Mouse (Mus musculus): ENCODE measurements around the gene Tax1bp3. TPM values are rescaled to one million over a fixed set of nuclear protein-coding genes. Genes with fewer than 3 reads are reported as not detected.

The Tax1bp3 gene
- polyA plus RNA-seq, 1 experiment from 2014 or later, result 236 TPM

DNA sequence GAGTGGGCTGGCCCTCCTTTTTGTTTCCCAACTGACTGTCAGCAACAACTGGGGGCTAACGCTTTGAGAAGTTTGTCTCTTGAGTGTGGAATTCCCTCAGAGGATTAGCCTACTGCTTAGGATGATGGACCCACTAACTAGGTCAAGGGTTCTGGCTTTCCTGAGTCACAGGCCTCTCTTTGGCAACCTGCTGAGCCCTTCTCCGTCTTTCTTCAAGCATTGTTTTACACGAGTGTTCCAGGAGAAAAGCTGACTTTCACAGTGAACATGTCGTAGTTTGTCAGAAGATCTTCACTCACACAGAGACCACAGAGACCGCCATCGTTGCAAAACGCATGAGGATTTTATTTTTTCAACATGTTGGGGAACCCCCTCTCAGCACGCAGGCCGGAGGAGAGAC is 28.7 kb upstream of the Tax1bp3 start:
- no peak overlapping the region for H3K9ac ChIP-seq
- ATAC-seq (ENCODE audit: extremely low read depth, insufficient number of reproducible peaks, low FRiP score, low TSS enrichment), result no peak

GRCm38 (mm10) chr11:73155071-73155470 is 21.8 kb upstream of the Tax1bp3 start:
- ATAC-seq (ENCODE audit: extremely low read depth, insufficient number of reproducible peaks, low FRiP score, low TSS enrichment), result no peak
- WGBS, result 64% methylated on average over 6 of the region's 6 CpGs
- H3K4me1 ChIP-seq, result peaks cover 10% of the 10 kb centered on the region; the same call in 1 of the 2 replicates
- no peak overlapping the region for H3K4me2 ChIP-seq
- no peak overlapping the region for H3K27ac ChIP-seq (replicated peaks)
- H3K9ac ChIP-seq, result no peak overlapping the region
- H3K4me3 ChIP-seq, result no peak overlapping the region
- no peaks in the 10 kb centered on the region for H3K9me3 ChIP-seq
- H3K27me3 ChIP-seq (replicated peaks), result peaks cover 52% of the 10 kb centered on the region
- no peaks in the 10 kb centered on the region for H3K36me3 ChIP-seq

More for the DNA sequence above, 28.7 kb upstream of the Tax1bp3 start:
- Histone ChIP-seq H3K4me3 (no peak overlapping the region), H3K36me3 (no peaks in the 10 kb centered on the region), H3K27ac (replicated peaks) (no peak overlapping the region), H3K4me2 (no peak overlapping the region), H3K27me3 (replicated peaks) (0 out of 2 replicates have a peak, but pooled peaks cover 4% of the 10 kb centered on the region), H3K4me1 (0 out of 2 replicates have a peak, but pooled peaks cover 8% of the 10 kb centered on the region), H3K9me3 (no peaks in the 10 kb centered on the region)
- 72% methylated on average over 9 of the region's 9 CpGs for WGBS

- WGBS, result 2% methylated on average over 49 of the region's 49 CpGs
- H3K9ac ChIP-seq, result peak within 1 kb of the TSS; percentile 81
- peak within 1 kb of the TSS; percentile 60 for H3K4me3 ChIP-seq
- H3K9me3 ChIP-seq, result no peaks in the 10 kb centered on the region
- peaks cover 20% of the 10 kb centered on the region for H3K4me1 ChIP-seq
- peaks cover 52% of the 10 kb centered on the region for H3K27me3 ChIP-seq (replicated peaks)
- peak within 1 kb of the TSS; percentile 28; the same call in 1 of the 2 replicates for H3K27ac ChIP-seq (replicated peaks)
- no peaks in the 10 kb centered on the region for H3K36me3 ChIP-seq
- H3K4me2 ChIP-seq, result peak within 1 kb of the TSS; percentile 88
- ATAC-seq (ENCODE audit: extremely low read depth, insufficient number of reproducible peaks, low FRiP score, low TSS enrichment), result peak; percentile 61
Measured at GRCm38 (mm10) chr11:73159957-73160810, 16.7 kb upstream of the Tax1bp3 start, which contains the start of gene P2rx5. P2rx5 (plus strand) TSS chr11:73160421.

DNA sequence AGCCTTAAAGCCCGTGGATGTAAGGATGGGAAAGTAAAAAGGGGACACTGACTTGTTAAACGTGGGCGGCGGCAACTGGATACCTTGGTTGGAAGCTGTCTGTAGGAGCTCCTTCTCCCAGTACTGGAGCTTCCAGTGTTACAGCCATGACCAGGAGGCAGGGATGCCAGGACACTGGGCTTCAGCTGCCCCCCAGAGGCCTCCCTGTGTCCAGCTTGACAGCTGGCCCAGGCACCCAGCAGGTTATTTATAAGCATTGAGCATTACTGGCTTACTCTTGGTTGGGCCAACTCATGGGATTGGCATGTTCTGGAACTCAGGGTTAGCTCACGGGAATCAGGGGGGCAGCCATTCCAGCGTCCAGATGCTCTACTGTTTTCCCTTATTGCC is 16.1 kb upstream of the Tax1bp3 start:
- ATAC-seq (ENCODE audit: extremely low read depth, insufficient number of reproducible peaks, low FRiP score, low TSS enrichment), result peak; percentile 53; the same call in 1 of the 2 replicates
- Histone ChIP-seq H3K4me1 (peaks cover 20% of the 10 kb centered on the region), H3K9me3 (no peaks in the 10 kb centered on the region), H3K4me2 (peak overlapping the region; percentile 88), H3K4me3 (peak overlapping the region; percentile 60), H3K9ac (peak overlapping the region; percentile 81), H3K27me3 (replicated peaks) (peaks cover 48% of the 10 kb centered on the region), H3K27ac (replicated peaks) (peak overlapping the region; percentile 28; the same call in 1 of the 2 replicates), H3K36me3 (no peaks in the 10 kb centered on the region)
- 13% methylated on average over 6 of the region's 6 CpGs for WGBS

DNA sequence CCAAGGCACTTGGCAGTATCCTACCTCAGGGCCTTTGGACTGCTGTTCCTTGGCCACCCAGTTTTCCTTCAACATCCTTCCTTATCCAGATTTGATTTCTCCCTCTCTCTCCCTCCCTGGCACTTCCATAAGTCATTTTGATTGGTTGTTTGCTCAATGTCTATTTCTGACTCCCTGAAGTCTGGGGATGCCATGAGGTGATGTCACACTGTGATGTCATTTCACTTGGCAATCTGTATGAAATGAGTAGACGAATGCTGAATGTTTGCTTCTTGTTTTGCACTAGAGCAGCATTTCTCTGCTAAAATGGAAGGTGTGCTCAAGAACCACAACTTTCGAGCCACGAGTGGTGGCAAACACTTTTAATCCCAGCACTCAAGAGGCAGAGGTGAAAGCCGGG is 15.3 kb upstream of the Tax1bp3 start:
- peak overlapping the region; percentile 44; the same call in 1 of the 2 replicates for H3K9ac ChIP-seq
- H3K4me1 ChIP-seq, result peaks cover 21% of the 10 kb centered on the region
- H3K9me3 ChIP-seq, result no peaks in the 10 kb centered on the region
- H3K27me3 ChIP-seq (replicated peaks), result peaks cover 44% of the 10 kb centered on the region
- H3K27ac ChIP-seq (replicated peaks), result 0 out of 2 replicates have a peak overlapping the region, but pooled peaks have one; percentile 28
- 69% methylated on average over 4 of the region's 4 CpGs for WGBS
- peak overlapping the region; percentile 88 for H3K4me2 ChIP-seq
- no peak for ATAC-seq (ENCODE audit: extremely low read depth, insufficient number of reproducible peaks, low FRiP score, low TSS enrichment)
- H3K4me3 ChIP-seq, result no peak overlapping the region
- no peaks in the 10 kb centered on the region for H3K36me3 ChIP-seq

- no peak for ATAC-seq (ENCODE audit: extremely low read depth, insufficient number of reproducible peaks, low FRiP score, low TSS enrichment)
- no peak overlapping the region for H3K27ac ChIP-seq (replicated peaks)
- no peak overlapping the region for H3K4me3 ChIP-seq
- no peaks in the 10 kb centered on the region for H3K36me3 ChIP-seq
- H3K4me2 ChIP-seq, result no peak overlapping the region
- H3K9me3 ChIP-seq, result no peaks in the 10 kb centered on the region
- H3K4me1 ChIP-seq, result peaks cover 25% of the 10 kb centered on the region
- no peak overlapping the region for H3K9ac ChIP-seq
- WGBS, result 60% methylated on average over 5 of the region's 5 CpGs
- H3K27me3 ChIP-seq (replicated peaks), result peaks cover 37% of the 10 kb centered on the region
Measured at GRCm38 (mm10) chr11:73162284-73162683, 14.6 kb upstream of the Tax1bp3 start.

DNA sequence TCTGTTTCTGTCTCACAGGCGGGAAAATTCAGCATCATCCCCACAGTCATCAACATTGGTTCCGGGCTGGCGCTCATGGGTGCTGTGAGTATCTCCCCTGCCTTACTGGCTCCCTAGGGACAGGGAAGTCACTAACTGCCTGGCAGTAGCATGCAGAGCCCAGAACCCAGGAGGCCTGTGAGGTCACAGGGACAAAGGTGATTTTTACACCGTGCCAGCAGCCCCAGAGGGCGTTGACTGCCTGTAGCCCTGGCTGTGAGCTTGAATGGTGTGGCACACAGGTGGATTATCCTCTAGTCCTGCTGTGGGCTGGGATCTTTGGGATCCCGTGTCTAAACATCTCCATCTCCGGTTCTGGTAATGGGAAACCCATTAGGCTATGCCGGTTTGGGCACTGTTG is 8.8 kb upstream of the Tax1bp3 start:
- Histone ChIP-seq H3K9me3 (no peaks in the 10 kb centered on the region), H3K4me2 (no peak overlapping the region), H3K27me3 (replicated peaks) (no peaks in the 10 kb centered on the region), H3K9ac (no peak overlapping the region), H3K4me3 (no peak overlapping the region), H3K36me3 (peaks cover 17% of the 10 kb centered on the region), H3K4me1 (peaks cover 22% of the 10 kb centered on the region), H3K27ac (replicated peaks) (no peak overlapping the region)
- no peak for ATAC-seq (ENCODE audit: extremely low read depth, insufficient number of reproducible peaks, low FRiP score, low TSS enrichment)
- WGBS, result 79% methylated on average over 8 of the region's 8 CpGs

DNA sequence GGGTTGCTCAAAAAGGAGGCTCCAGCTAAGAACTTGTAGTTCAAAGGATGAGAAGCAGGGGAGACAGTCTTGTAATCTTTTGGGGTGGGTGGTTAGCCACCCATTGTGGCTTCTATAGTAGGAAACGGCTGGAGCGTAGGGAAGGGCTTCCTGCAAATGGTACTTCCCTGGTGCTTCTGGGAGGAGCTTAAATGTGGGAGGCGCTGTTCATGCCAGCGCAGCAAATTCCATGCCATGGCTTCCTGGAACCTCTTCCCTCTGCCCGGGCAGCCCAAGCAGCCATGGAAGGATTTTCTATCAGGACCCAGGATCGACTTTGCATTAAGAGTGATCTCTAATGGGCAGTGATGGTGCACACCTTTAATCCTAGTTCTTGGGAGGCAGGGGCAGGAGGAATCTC is 8.3 kb upstream of the Tax1bp3 start:
- H3K4me3 ChIP-seq, result no peak overlapping the region
- H3K27ac ChIP-seq (replicated peaks), result no peak overlapping the region
- no peaks in the 10 kb centered on the region for H3K27me3 ChIP-seq (replicated peaks)
- peaks cover 22% of the 10 kb centered on the region for H3K36me3 ChIP-seq
- ATAC-seq (ENCODE audit: extremely low read depth, insufficient number of reproducible peaks, low FRiP score, low TSS enrichment), result no peak
- H3K9me3 ChIP-seq, result no peaks in the 10 kb centered on the region
- peaks cover 22% of the 10 kb centered on the region for H3K4me1 ChIP-seq
- H3K9ac ChIP-seq, result no peak overlapping the region
- H3K4me2 ChIP-seq, result no peak overlapping the region
- 68% methylated on average over 6 of the region's 6 CpGs for WGBS

GRCm38 (mm10) chr11:73169231-73169630 is 7.7 kb upstream of the Tax1bp3 start:
- H3K27me3 ChIP-seq (replicated peaks), result no peaks in the 10 kb centered on the region
- no peak for ATAC-seq (ENCODE audit: extremely low read depth, insufficient number of reproducible peaks, low FRiP score, low TSS enrichment)
- H3K4me3 ChIP-seq, result no peak overlapping the region
- WGBS, result 40% methylated on average over 4 of the region's 4 CpGs
- H3K4me2 ChIP-seq, result no peak overlapping the region
- peaks cover 22% of the 10 kb centered on the region for H3K4me1 ChIP-seq
- H3K36me3 ChIP-seq, result peaks cover 28% of the 10 kb centered on the region
- H3K9me3 ChIP-seq, result no peaks in the 10 kb centered on the region
- H3K9ac ChIP-seq, result no peak overlapping the region
- H3K27ac ChIP-seq (replicated peaks), result no peak overlapping the region

- Histone ChIP-seq H3K27me3 (replicated peaks) (no peaks in the 10 kb centered on the region), H3K9me3 (no peaks in the 10 kb centered on the region), H3K9ac (peak overlapping the region; percentile 65), H3K4me2 (no peak overlapping the region), H3K4me3 (no peak overlapping the region), H3K36me3 (peaks cover 39% of the 10 kb centered on the region), H3K4me1 (peaks cover 37% of the 10 kb centered on the region), H3K27ac (replicated peaks) (peak overlapping the region; percentile 28)
- WGBS, result 45% methylated on average over 5 of the region's 5 CpGs
- ATAC-seq (ENCODE audit: extremely low read depth, insufficient number of reproducible peaks, low FRiP score, low TSS enrichment), result no peak
Measured at GRCm38 (mm10) chr11:73172186-73172585, 4.7 kb upstream of the Tax1bp3 start.

DNA sequence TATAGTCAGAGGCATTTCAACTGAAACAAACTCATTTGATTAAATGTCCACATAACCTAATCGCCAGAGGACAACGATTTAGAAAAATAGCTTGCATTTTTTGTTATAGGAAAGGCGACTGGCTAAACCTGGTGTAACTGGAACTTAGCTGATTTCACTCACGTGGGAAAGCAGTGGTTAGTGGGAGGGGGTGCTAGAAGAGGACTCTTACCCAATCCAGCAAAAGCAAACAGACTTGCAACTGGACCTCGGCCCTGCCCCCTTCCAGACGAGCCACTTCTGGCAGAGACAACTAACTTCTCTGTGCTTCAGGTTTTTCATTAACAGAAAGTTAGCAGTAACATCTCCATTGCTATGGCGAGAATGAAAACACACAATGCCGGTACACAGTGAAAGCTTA is 1.3 kb upstream of the Tax1bp3 start:
- Histone ChIP-seq H3K27me3 (replicated peaks) (no peaks in the 10 kb centered on the region), H3K36me3 (peaks cover 50% of the 10 kb centered on the region), H3K9me3 (no peaks in the 10 kb centered on the region), H3K4me2 (peak overlapping the region; percentile 90), H3K27ac (replicated peaks) (0 out of 2 replicates have a peak overlapping the region, but pooled peaks have one; percentile 87), H3K4me1 (peaks cover 54% of the 10 kb centered on the region), H3K9ac (peak overlapping the region; percentile 97), H3K4me3 (peak overlapping the region; percentile 99)
- ATAC-seq (ENCODE audit: extremely low read depth, insufficient number of reproducible peaks, low FRiP score, low TSS enrichment), result no peak
- WGBS, result 39% methylated on average over 8 of the region's 8 CpGs

Measured in heart, embryonic 13.5 days (tissue).